Mouse (Mus musculus): ENCODE data around the gene Hes7.

DNA sequence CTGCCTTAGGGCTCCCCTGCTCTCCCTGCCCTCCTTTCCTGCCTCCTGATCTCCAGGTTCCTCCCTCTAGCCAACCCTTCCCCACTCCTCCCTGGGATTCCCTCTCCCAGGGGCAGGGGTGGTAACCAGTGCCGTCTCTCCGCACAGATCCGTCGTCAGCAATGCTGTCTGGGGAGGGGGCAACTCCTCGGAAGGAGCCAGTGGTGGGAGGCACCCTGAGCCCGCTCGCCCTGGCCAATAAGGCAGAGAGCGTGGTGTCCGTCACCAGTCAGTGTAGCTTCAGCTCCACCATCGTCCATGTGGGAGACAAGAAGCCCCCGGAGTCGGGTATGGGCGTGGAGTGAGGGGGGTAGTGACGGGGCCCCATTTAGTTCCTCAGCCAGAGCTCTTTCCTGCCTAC lies 15.7 kb upstream of the Hes7 start:
- TF ChIP-seq CTCF (IDR thresholded peaks at IDR 0.05; ENCODE audit: low read depth) (no peak), EP300 (IDR thresholded peaks at IDR 0.05; ENCODE audit: low read depth) (no peak)

All from liver, embryonic 14.5 days (tissue).